Mouse (Mus musculus) naive thymus-derived CD4-positive, alpha-beta T cell, adult 5 months (primary cell): Measurements from ENCODE around the gene Mindy1. TPM values are rescaled to one million over a fixed set of nuclear protein-coding genes. Genes with fewer than 3 reads are reported as not detected.

Source experiments
- polyA plus RNA-seq: library from polyadenylated mRNA; unstranded; fragments of 100-300 nt; shearing (Covaris generic); gene quantifications from one replicate; pipeline ENCODE4 v1.2.1, GENCODE M21; 2017

Mindy1 gene
- polyA plus RNA-seq, result 25.6 TPM

GRCm38 (mm10) chr3:95281216-95282126 is at the start of gene Mindy1, which contains the start of gene Prune1:
Gene Mindy1, plus strand, starts transcription at chr3:95281345.
Gene Prune1, minus strand, starts transcription at chr3:95282076.

GRCm38 (mm10) chr3:95241498-95241897 is 39.6 kb upstream of the Mindy1 start, which contains the start of gene Gm128:
Gene Gm128, minus strand, starts transcription at chr3:95241598.

GRCm38 (mm10) chr3:95250783-95251424 is 30.2 kb upstream of the Mindy1 start, which contains the start of gene Bnipl:
Gene Bnipl, minus strand, starts transcription at chr3:95251193.

GRCm38 (mm10) chr3:95307100-95307499 is 26.0 kb downstream of the Mindy1 start, which contains the start of gene Anxa9:
Gene Anxa9, minus strand, starts transcription at chr3:95307176.

GRCm38 (mm10) chr3:95314486-95315093 is 33.4 kb downstream of the Mindy1 start, which contains the start of gene Cers2:
Gene Cers2, plus strand, starts transcription at chr3:95314791.

Other genes starting within 250 kb of the Mindy1 start
- gene Psmd4, start 238.7 kb upstream of the Mindy1 start, polyA plus RNA-seq, result 282 TPM
- 47.5 TPM for gene Pip5k1a, start 174.4 kb upstream of the Mindy1 start, polyA plus RNA-seq
- 87.8 TPM for gene Vps72, start 170.3 kb upstream of the Mindy1 start, polyA plus RNA-seq
- 1.5 TPM for gene Tmod4, start 156.9 kb upstream of the Mindy1 start, polyA plus RNA-seq
- 86.6 TPM for gene Scnm1, start 147.3 kb upstream of the Mindy1 start, polyA plus RNA-seq
- 34.5 TPM for gene Lysmd1, start 147.3 kb upstream of the Mindy1 start, polyA plus RNA-seq
- gene Tnfaip8l2, start 139.0 kb upstream of the Mindy1 start, polyA plus RNA-seq, result 252 TPM
- 2.3 TPM for gene Sema6c, start 120.9 kb upstream of the Mindy1 start, polyA plus RNA-seq
- gene Gabpb2, start 63.4 kb upstream of the Mindy1 start, polyA plus RNA-seq, result 23.9 TPM
- 260 TPM for gene Cdc42se1, start 52.6 kb upstream of the Mindy1 start, polyA plus RNA-seq
- 5.6 TPM for gene Mllt11, start 49.2 kb upstream of the Mindy1 start, polyA plus RNA-seq
- 0.70 TPM for gene Gm128, start 39.7 kb upstream of the Mindy1 start, polyA plus RNA-seq
- not detected for gene Bnipl, start 30.2 kb upstream of the Mindy1 start, polyA plus RNA-seq
- gene Prune1, start 731 bp downstream of the Mindy1 start, polyA plus RNA-seq, result 5.3 TPM
- gene Anxa9, start 25.8 kb downstream of the Mindy1 start, polyA plus RNA-seq, result not detected
- gene Cers2, start 33.4 kb downstream of the Mindy1 start, polyA plus RNA-seq, result 241 TPM
- gene Setdb1, start 75.9 kb downstream of the Mindy1 start, polyA plus RNA-seq, result 28.4 TPM
- gene 4930558C23Rik, start 121.5 kb downstream of the Mindy1 start, polyA plus RNA-seq, result not detected
- gene Arnt, start 153.0 kb downstream of the Mindy1 start, polyA plus RNA-seq, result 83.6 TPM
- not detected for gene Ctsk, start 217.9 kb downstream of the Mindy1 start, polyA plus RNA-seq
- 143 TPM for gene Ctss, start 245.4 kb downstream of the Mindy1 start, polyA plus RNA-seq